Mouse (Mus musculus): ENCODE results near the gene Jagn1. TPM values are rescaled to one million over a fixed set of nuclear protein-coding genes. Genes with fewer than 3 reads are reported as not detected.

Gene Jagn1
- total and polyA plus RNA-seq, 3 experiments = 80.6 to 95.6 TPM; not detected in 1

DNA sequence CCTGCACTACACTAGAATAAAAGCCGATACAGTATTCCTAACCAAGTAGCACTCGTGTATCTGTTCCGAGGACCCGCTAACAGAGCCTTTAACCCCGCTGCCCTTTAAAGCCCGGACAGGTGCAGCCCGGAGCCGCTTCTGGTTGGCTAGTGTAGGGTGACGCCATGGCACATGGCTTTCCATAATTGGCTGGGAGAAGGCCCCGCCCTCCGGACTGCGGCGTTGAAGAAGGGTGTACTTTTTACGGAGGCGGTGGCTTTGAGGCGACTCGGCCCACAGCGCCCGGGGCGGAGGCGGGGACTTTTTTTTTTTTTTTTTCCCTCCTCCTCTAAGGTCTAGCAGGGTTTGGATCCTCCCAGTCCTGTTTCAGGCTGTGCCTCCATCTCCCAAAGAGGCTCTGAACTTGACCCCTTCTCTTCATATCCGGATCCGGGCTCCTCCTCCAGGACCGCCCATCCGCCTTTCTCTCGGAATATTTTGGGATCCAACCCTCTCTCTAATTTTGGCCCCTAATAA, 40.8 kb downstream of the Jagn1 start, which contains the start of gene Creld1 (continued):
- peak; percentile 93 for TF ChIP-seq NELFE (IDR thresholded peaks at IDR 0.05; ENCODE audit: low read depth, low read length)
- TF ChIP-seq MEF2A (IDR thresholded peaks at IDR 0.05; ENCODE audit: extremely low read depth, insufficient replicate concordance, low read depth, low read length, poor library complexity, severe bottlenecking) = 0 out of 2 replicates have a peak, but pooled peaks have one; percentile 31
- no peak for TF ChIP-seq MAFK (IDR thresholded peaks at IDR 0.05; ENCODE audit: borderline replicate concordance, low read depth, low read length)
- TF ChIP-seq ZKSCAN1 (IDR thresholded peaks at IDR 0.05; ENCODE audit: low read depth, low read length) = peak; percentile 12; the same call in 1 of the 2 replicates
- no peak for TF ChIP-seq KAT2A (conservative IDR thresholded peaks at IDR 0.05; ENCODE audit: low read depth, low read length)
- no peak for TF ChIP-seq EP300 (IDR thresholded peaks at IDR 0.05; ENCODE audit: low read depth in 1 of 2, low read length in 2 of 2)
- TF ChIP-seq ZNF384 (IDR thresholded peaks at IDR 0.05; ENCODE audit: low read depth, low read length) = peak; percentile 98
- TF ChIP-seq CTCF (IDR thresholded peaks at IDR 0.05 in 2 of 3, conservative IDR thresholded peaks at IDR 0.05 in 1 of 3; ENCODE audit: control insufficient read depth in 1 of 3, insufficient read depth in 1 of 3, low read depth in 2 of 3, low read length in 3 of 3, poor library complexity in 1 of 3, severe bottlenecking in 1 of 3) = no peak
- no peak for TF ChIP-seq BHLHE40 (IDR thresholded peaks at IDR 0.05; ENCODE audit: borderline replicate concordance, low read depth, low read length)
- TF ChIP-seq UBTF (IDR thresholded peaks at IDR 0.05; ENCODE audit: borderline replicate concordance, insufficient read depth, low read depth, low read length) = no peak
- TF ChIP-seq SIN3A (IDR thresholded peaks at IDR 0.05; ENCODE audit: low read length) = peak; percentile 49
- TF ChIP-seq MXI1 (IDR thresholded peaks at IDR 0.05; ENCODE audit: low read depth, low read length) = no peak
- no peak for TF ChIP-seq ZC3H11A (IDR thresholded peaks at IDR 0.05; ENCODE audit: low read depth, low read length)
- TF ChIP-seq CHD1 (IDR thresholded peaks at IDR 0.05; ENCODE audit: low read depth, low read length) = no peak
- TF ChIP-seq ZMIZ1 (IDR thresholded peaks at IDR 0.05; ENCODE audit: low read depth, low read length) = peak; percentile 79
- TF ChIP-seq MYC (IDR thresholded peaks at IDR 0.05; ENCODE audit: low read depth, low read length) = no peak
- no peak for TF ChIP-seq USF2 (IDR thresholded peaks at IDR 0.05; ENCODE audit: borderline replicate concordance in 1 of 2, insufficient read depth in 1 of 2, low read depth in 1 of 2, low read length in 2 of 2)
- no peak for TF ChIP-seq CHD2 (IDR thresholded peaks at IDR 0.05; ENCODE audit: low read length)

DNA sequence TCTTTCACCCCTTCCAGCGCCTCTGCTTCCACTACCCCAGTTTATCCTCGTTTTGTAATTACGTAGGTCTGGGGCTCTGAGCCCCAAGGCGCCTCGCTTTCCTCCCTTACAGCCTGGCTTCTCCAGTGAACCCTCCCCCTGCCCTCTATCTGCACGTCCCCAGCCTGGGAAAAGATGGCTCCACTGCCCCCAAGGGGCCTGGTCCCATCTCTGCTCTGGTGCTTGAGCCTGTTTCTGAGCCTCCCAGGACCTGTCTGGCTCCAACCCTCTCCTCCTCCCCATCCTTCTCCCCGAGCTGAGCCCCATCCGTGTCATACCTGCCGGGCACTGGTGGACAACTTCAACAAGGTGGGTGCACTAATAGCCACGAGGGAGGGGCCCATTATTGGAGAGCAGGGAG, 41.4 kb downstream of the Jagn1 start:
- no peaks in the 10 kb centered on the region for H3K9me3 ChIP-seq (replicated peaks; ENCODE audit: insufficient read depth, low read length)
- H3K36me3 ChIP-seq (ENCODE audit: control insufficient read depth in 1 of 2, insufficient read depth in 2 of 2, low read length in 2 of 2) = peaks cover 0 to 17% of the 10 kb centered on the region in 2 experiments; a peak in 2 of 4 replicates
- TF ChIP-seq ZKSCAN1 (IDR thresholded peaks at IDR 0.05; ENCODE audit: low read depth, low read length) (0 out of 2 replicates have a peak, but pooled peaks have one; percentile 5), MXI1 (IDR thresholded peaks at IDR 0.05; ENCODE audit: low read depth, low read length) (0 out of 2 replicates have a peak, but pooled peaks have one; percentile 28), ELF1 (IDR thresholded peaks at IDR 0.05; ENCODE audit: low read depth, low read length) (0 out of 2 replicates have a peak, but pooled peaks have one; percentile 4), ETS1 (IDR thresholded peaks at IDR 0.05; ENCODE audit: low read depth, low read length) (0 out of 2 replicates have a peak, but pooled peaks have one; percentile 0), CHD2 (IDR thresholded peaks at IDR 0.05; ENCODE audit: low read length) (no peak), KAT2A (conservative IDR thresholded peaks at IDR 0.05; ENCODE audit: low read depth, low read length) (no peak)
- H3K27me3 ChIP-seq (ENCODE audit: control insufficient read depth in 1 of 2, insufficient read depth in 2 of 2, low read length in 2 of 2) = 0 out of 4 replicates have a peak, but pooled peaks cover 0 to 2% of the 10 kb centered on the region in 2 experiments
- peak overlapping the region; percentile 73 to 84 for H3K4me3 ChIP-seq (ENCODE audit: control insufficient read depth in 1 of 2, insufficient read depth in 1 of 2, low read depth in 2 of 2, low read length in 2 of 2)
- H3K4me1 ChIP-seq (ENCODE audit: control insufficient read depth in 1 of 2, insufficient read depth in 2 of 2, low read length in 2 of 2) = peaks cover 6 to 21% of the 10 kb centered on the region in 2 experiments
- DNase-seq (ENCODE audit: low read depth, low spot score) = peak; percentile 63
- peak overlapping the region; percentile 69 for H3K27ac ChIP-seq (ENCODE audit: control insufficient read depth, low read depth, low read length)
- H3K79me2 ChIP-seq (ENCODE audit: control insufficient read depth, insufficient read depth, low read length, poor library complexity) = 0 out of 2 replicates have a peak, but pooled peaks cover 2% of the 10 kb centered on the region
- H3K9ac ChIP-seq (ENCODE audit: control insufficient read depth, low read depth, low read length, poor library complexity, severe bottlenecking) = peak overlapping the region; percentile 83

Data from MEL (cell line).